Mouse (Mus musculus): ENCODE measurements around the gene Hist1h2ak.

Gene Hist1h2ak

GRCm38 (mm10) chr13:21715864-21716539 lies 37.6 kb downstream of the Hist1h2ak start, which contains the start of the genes Hist1h2bl and Hist1h2ai:
Hist1h2bl (minus strand) TSS chr13:21716143.
Hist1h2ai (plus strand) TSS chr13:21716422.
- CTCF ChIA-PET, result interaction anchor here in 2 of 4 experiments (0.8 to 1.3 kb wide), 3 partner anchors 17 to 320 kb away, joined by 3 to 5 read pairs (median 3); partner anchors contain the start of genes Hist1h2ah (in 1 of the 2), Hist1h2bk (in 1 of the 2) and Hist1h4j (in 1 of the 2)
- POLR2A ChIA-PET, result interaction anchor here (0.5 to 8.5 kb wide), 70 partner anchors 8 to 1968 kb away, joined by 3 to 241 read pairs (median 7); partner anchors contain the start of genes Hist1h1b (in 4 of the 4), Hist1h2ak (in 4 of the 4), Hist1h2an (in 4 of the 4) and Hist1h2bn (in 4 of the 4)

GRCm38 (mm10) chr13:21715131-21715863 lies 38.3 kb downstream of the Hist1h2ak start:
- POLR2A ChIA-PET, result interaction anchor here (0.5 to 8.5 kb wide), 42 partner anchors 8 to 1856 kb away, joined by 3 to 241 read pairs (median 14); partner anchors contain the start of genes Hist1h4j (in 4 of the 4), Hist1h1b (in 3 of the 4), Hist1h2ag (in 3 of the 4) and Hist1h2ak (in 3 of the 4)
- CTCF ChIA-PET, result interaction anchor here in 2 of 4 experiments (0.7 to 1.3 kb wide), 3 partner anchors 19 to 320 kb away, joined by 3 to 5 read pairs (median 3); partner anchors contain the start of genes Hist1h2ah (in 1 of the 2), Hist1h2bk (in 1 of the 2) and Hist1h4j (in 1 of the 2)

- POLR2A ChIA-PET, result interaction anchor here in 3 of 4 experiments (1.2 to 8.5 kb wide), 20 partner anchors 12 to 327 kb away, joined by 3 to 241 read pairs (median 40); partner anchors contain the start of genes Hist1h1b (in 3 of the 3), Hist1h2an (in 3 of the 3), Hist1h2bp (in 3 of the 3) and Hist1h4k (in 3 of the 3)
- CTCF ChIA-PET, result interaction anchor here in 1 of 4 experiments (0.7 to 1.3 kb wide), 2 partner anchors 19 to 321 kb away, joined by 3 to 5 read pairs; partner anchors contain the start of genes Hist1h2ah and Hist1h2bk
Observed at GRCm38 (mm10) chr13:21714725-21715124, 38.9 kb downstream of the Hist1h2ak start.

GRCm38 (mm10) chr13:21711698-21712097 lies 41.9 kb downstream of the Hist1h2ak start:
- ChIA-PET CTCF (no interaction called here), POLR2A (interaction anchor here in 3 of 4 experiments (1.0 to 2.5 kb wide), 17 partner anchors 9 to 478 kb away, joined by 3 to 20 read pairs (median 6); partner anchors contain the start of genes Hist1h2ak (in 2 of the 3), Hist1h2an (in 2 of the 3), Hist1h2bn (in 2 of the 3) and Hist1h2bp (in 2 of the 3))

- POLR2A ChIA-PET, result interaction anchor here (0.6 to 2.5 kb wide), 34 partner anchors 10 to 1823 kb away, joined by 3 to 20 read pairs (median 4); partner anchors contain the start of genes Hist1h2ak (in 3 of the 4), Hist1h2an (in 3 of the 4), Hist1h2bm (in 3 of the 4) and Hist1h2bn (in 3 of the 4)
- CTCF ChIA-PET, result interaction anchor here in 2 of 4 experiments (0.6 to 0.7 kb wide), 2 partner anchors 14 to 268 kb away, joined by 3 to 6 read pairs; no protein-coding TSS in a partner anchor
Observed at GRCm38 (mm10) chr13:21710821-21711525, 42.7 kb downstream of the Hist1h2ak start.

GRCm38 (mm10) chr13:21710031-21710711 lies 43.5 kb downstream of the Hist1h2ak start:
- POLR2A ChIA-PET, result interaction anchor here in 3 of 4 experiments (0.6 to 2.5 kb wide), 31 partner anchors 11 to 1824 kb away, joined by 3 to 20 read pairs (median 4); partner anchors contain the start of genes Hist1h2ak (in 3 of the 3), Hist1h2an (in 3 of the 3), Hist1h2bm (in 3 of the 3) and Hist1h2bn (in 3 of the 3)

GRCm38 (mm10) chr13:21706669-21707068 lies 47.0 kb downstream of the Hist1h2ak start:
- CTCF ChIA-PET, result no interaction called here
- POLR2A ChIA-PET, result interaction anchor here in 1 of 4 experiments (1.4 to 1.7 kb wide), 3 partner anchors 10 to 176 kb away, joined by 5 to 9 read pairs (median 5); partner anchors contain the start of genes Hist1h2ai, Hist1h2an, Hist1h2bl and Hist1h2bp

More at GRCm38 (mm10) chr13:21710031-21710711, 43.5 kb downstream of the Hist1h2ak start:
- CTCF ChIA-PET, result interaction anchor here in 1 of 4 experiments (0.6 kb wide), 1 partner anchor 13 kb away, joined by 6 read pairs; no protein-coding TSS in a partner anchor
